ENCODE assay signal across 24 mouse cellular contexts in genomic region chr3:123101761-123102160, GRCm38 (mm10).
A peak's percentile ranks its signal among the peaks of the same experiment; 100 is the strongest.
DNase-seq lines count a peak whose midpoint lies in the region; ATAC-seq and TF ChIP-seq lines count a peak whose summit lies in the region.
"Had no signal": no experiment of that assay in that cellular context is flagged by ENCODE, and none has a peak within 500 bp of the region (broad histone marks: within the 10 kb centered on the region; RNA-seq: fewer than 3 reads in every experiment).

No protein-coding gene starts in this region.

- H3K9ac ChIP-seq in heart, embryonic 12.5 days, result no peak overlapping the region
- no peak overlapping the region for H3K9ac ChIP-seq in intestine, postnatal 0 days (ENCODE audit: low read depth, low read length)
- H3K9ac ChIP-seq in intestine, embryonic 16.5 days (ENCODE audit: low read depth, low read length), result no peak overlapping the region
- H3K9ac ChIP-seq: embryonic facial prominence, embryonic 12.5 days; forebrain, embryonic 13.5 days had no signal

- no peaks in the 10 kb centered on the region for H3K36me3 ChIP-seq in heart, embryonic 12.5 days
- H3K36me3 ChIP-seq in heart, embryonic 10.5 days, result no peaks in the 10 kb centered on the region
- H3K36me3 ChIP-seq in intestine, postnatal 0 days (ENCODE audit: control insufficient read depth, insufficient read depth), result no peaks in the 10 kb centered on the region
- no peaks in the 10 kb centered on the region for H3K36me3 ChIP-seq in intestine, embryonic 16.5 days (ENCODE audit: control insufficient read depth, insufficient read depth, low read length)
- H3K36me3 ChIP-seq in hindbrain, embryonic 10.5 days, result no peaks in the 10 kb centered on the region
- H3K36me3 ChIP-seq: embryonic facial prominence, embryonic 10.5 days; embryonic facial prominence, embryonic 12.5 days; G1E had no signal

- DNase-seq in heart, adult 11 months, result peak; percentile 10
- peak; percentile 57 for DNase-seq in heart, embryonic 10.5 days (ENCODE audit: low spot score)
- no peak for DNase-seq in heart, adult 18-20 months
- no peak for DNase-seq in hindbrain, embryonic 10.5 days (ENCODE audit: low spot score)
- DNase-seq: adrenal gland, adult 8-10 months; adrenal gland, postnatal 14 days; adrenal gland, postnatal 36 days; B cell, adult 2 months; cerebellum, adult 11-12 months; cerebellum, adult 2 months; cerebellum, adult 9-10 months; cerebellum, postnatal 10 days; cerebellum, postnatal 25 days had no signal

- TF ChIP-seq CTCF in intestine, postnatal 0 days (IDR thresholded peaks at IDR 0.05; ENCODE audit: low read depth), result peak; percentile 59

- no peak overlapping the region for H3K27ac ChIP-seq in heart, embryonic 12.5 days (ENCODE audit: poor library complexity, severe bottlenecking)
- no peak overlapping the region for H3K27ac ChIP-seq in heart, embryonic 10.5 days
- no peak overlapping the region for H3K27ac ChIP-seq in intestine, postnatal 0 days (ENCODE audit: low read depth, low read length)
- H3K27ac ChIP-seq in intestine, embryonic 16.5 days (ENCODE audit: low read length), result no peak overlapping the region
- H3K27ac ChIP-seq in hindbrain, embryonic 10.5 days, result no peak overlapping the region
- H3K27ac ChIP-seq: embryonic facial prominence, embryonic 10.5 days; embryonic facial prominence, embryonic 12.5 days; forebrain, embryonic 13.5 days had no signal

- H3K27me3 ChIP-seq in heart, embryonic 12.5 days (replicated peaks), result no peaks in the 10 kb centered on the region
- H3K27me3 ChIP-seq in heart, embryonic 10.5 days (ENCODE audit: insufficient read depth, poor library complexity, severe bottlenecking), result no peaks in the 10 kb centered on the region
- H3K27me3 ChIP-seq in intestine, postnatal 0 days (replicated peaks; ENCODE audit: control insufficient read depth, insufficient read depth, low read length), result no peaks in the 10 kb centered on the region
- no peaks in the 10 kb centered on the region for H3K27me3 ChIP-seq in intestine, embryonic 16.5 days (replicated peaks; ENCODE audit: control insufficient read depth, insufficient read depth, low read length)
- H3K27me3 ChIP-seq in hindbrain, embryonic 10.5 days (ENCODE audit: insufficient read depth, poor library complexity, severe bottlenecking), result no peaks in the 10 kb centered on the region
- H3K27me3 ChIP-seq: CH12.LX; embryonic facial prominence, embryonic 12.5 days; forebrain, embryonic 13.5 days; Patski had no signal

- H3K4me3 ChIP-seq in heart, embryonic 12.5 days, result no peak overlapping the region
- no peak overlapping the region for H3K4me3 ChIP-seq in heart, embryonic 10.5 days
- H3K4me3 ChIP-seq in intestine, postnatal 0 days (ENCODE audit: low read depth, low read length), result no peak overlapping the region
- no peak overlapping the region for H3K4me3 ChIP-seq in intestine, embryonic 16.5 days (ENCODE audit: low read length)
- no peak overlapping the region for H3K4me3 ChIP-seq in hindbrain, embryonic 10.5 days
- H3K4me3 ChIP-seq: embryonic facial prominence, embryonic 10.5 days; embryonic facial prominence, embryonic 12.5 days; forebrain, embryonic 13.5 days had no signal

- no peak overlapping the region for H3K4me2 ChIP-seq in heart, embryonic 12.5 days
- H3K4me2 ChIP-seq in intestine, postnatal 0 days (replicated peaks; ENCODE audit: low read depth), result no peak overlapping the region
- no peak overlapping the region for H3K4me2 ChIP-seq in intestine, embryonic 16.5 days (ENCODE audit: low read depth, low read length)
- H3K4me2 ChIP-seq: embryonic facial prominence, embryonic 12.5 days; forebrain, embryonic 13.5 days had no signal

- no peak for ATAC-seq in heart, embryonic 12.5 days (ENCODE audit: insufficient number of reproducible peaks, low FRiP score)
- ATAC-seq in intestine, postnatal 0 days, result no peak
- no peak for ATAC-seq in intestine, embryonic 16.5 days
- ATAC-seq: activated CD4-positive, CD25-positive, alpha-beta regulatory T cell, adult 4 months; CD4-positive, CD25-positive, alpha-beta regulatory T cell, adult 4 months; forebrain, embryonic 13.5 days; Patski had no signal

- H3K9me3 ChIP-seq in heart, embryonic 12.5 days (replicated peaks), result no peaks in the 10 kb centered on the region
- H3K9me3 ChIP-seq in heart, embryonic 10.5 days, result no peaks in the 10 kb centered on the region
- no peaks in the 10 kb centered on the region for H3K9me3 ChIP-seq in intestine, postnatal 0 days (ENCODE audit: control insufficient read depth)
- no peaks in the 10 kb centered on the region for H3K9me3 ChIP-seq in intestine, embryonic 16.5 days (ENCODE audit: control insufficient read depth, low read length)
- H3K9me3 ChIP-seq in hindbrain, embryonic 10.5 days, result no peaks in the 10 kb centered on the region
- H3K9me3 ChIP-seq: embryonic facial prominence, embryonic 10.5 days; embryonic facial prominence, embryonic 12.5 days; forebrain, embryonic 13.5 days; G1E had no signal

- WGBS in heart, embryonic 12.5 days, result 86% methylated on average over 2 of the region's 2 CpGs
- 84% methylated on average over 2 of the region's 2 CpGs for WGBS in heart, embryonic 10.5 days
- WGBS in intestine, postnatal 0 days, result 53% methylated on average over 2 of the region's 2 CpGs
- WGBS in intestine, embryonic 16.5 days, result 90% methylated on average over 2 of the region's 2 CpGs
- WGBS in hindbrain, embryonic 10.5 days, result 93% methylated on average over 2 of the region's 2 CpGs

- H3K4me1 ChIP-seq in heart, embryonic 12.5 days (replicated peaks), result no peaks in the 10 kb centered on the region
- H3K4me1 ChIP-seq in heart, embryonic 10.5 days, result no peaks in the 10 kb centered on the region
- H3K4me1 ChIP-seq in intestine, postnatal 0 days (replicated peaks; ENCODE audit: control insufficient read depth, insufficient read depth, low read length), result no peaks in the 10 kb centered on the region
- H3K4me1 ChIP-seq in intestine, embryonic 16.5 days (ENCODE audit: control insufficient read depth, insufficient read depth, low read length), result no peaks in the 10 kb centered on the region
- no peaks in the 10 kb centered on the region for H3K4me1 ChIP-seq in hindbrain, embryonic 10.5 days (replicated peaks)
- H3K4me1 ChIP-seq: embryonic facial prominence, embryonic 10.5 days; embryonic facial prominence, embryonic 12.5 days; forebrain, embryonic 13.5 days had no signal

Comparison
In these comparisons a context has a peak if more than half of its experiments do, and no peak if none do; other contexts are left out.
1. DNase-seq: peak in heart, adult 11 months (single experiment) and heart, embryonic 10.5 days (single experiment); none in heart, adult 18-20 months (0 of 2) and hindbrain, embryonic 10.5 days (single experiment).